Mouse (Mus musculus) intestine, postnatal 0 days (tissue): ENCODE measurements at regions not wholly inside any gene's neighbourhood (a gene's known extent, or its start where the extent isn't known, plus 50 kb on each side); places are given as distances from the start of the nearest gene placed in this dataset.

ENCODE experiments used
- ATAC-seq: fragments of 200-750 bp; cut with Nextera tagmentation; 2 replicates; pipeline ENCODE4 v1.8.0; 2017; ENCODE audit warnings: mild to moderate bottlenecking, moderate TSS enrichment, moderate library complexity
- H3K27ac ChIP-seq: fragments of 300-500 bp; sonication (generic); 2 replicates; pipeline ENCODE4 v1.5.1; 2014; ENCODE audit warnings: mild to moderate bottlenecking, low read depth, low read length, moderate library complexity
- H3K27me3 ChIP-seq: fragments of 300-500 bp; sonication (generic); replicated peaks from 2 replicates; pipeline ENCODE4 v1.6.1; 2014; ENCODE audit warnings: low read length, mixed read lengths; ENCODE audit not compliant: control insufficient read depth, insufficient read depth
- H3K36me3 ChIP-seq: fragments of 300-500 bp; sonication (generic); 2 replicates; pipeline ENCODE4 v1.6.1; 2014; ENCODE audit warnings: mild to moderate bottlenecking, moderate library complexity; ENCODE audit not compliant: control insufficient read depth, insufficient read depth
- H3K4me1 ChIP-seq: fragments of 300-500 bp; sonication (generic); replicated peaks from 2 replicates; pipeline ENCODE4 v1.6.1; 2014; ENCODE audit warnings: antibody characterized with exemption, low read length, mixed read lengths; ENCODE audit not compliant: control insufficient read depth, insufficient read depth
- H3K4me2 ChIP-seq: fragments of 300-500 bp; sonication (generic); replicated peaks from 2 replicates; pipeline ENCODE4 v1.6.1; 2014; ENCODE audit warnings: low read depth, mild to moderate bottlenecking, moderate library complexity
- H3K4me3 ChIP-seq: fragments of 300-500 bp; sonication (generic); 2 replicates; pipeline ENCODE4 v1.5.1; 2014; ENCODE audit warnings: low read depth, low read length
- H3K9ac ChIP-seq: fragments of 300-500 bp; sonication (generic); 2 replicates; pipeline ENCODE4 v1.6.1; 2014; ENCODE audit warnings: mild to moderate bottlenecking, low read depth, low read length
- H3K9me3 ChIP-seq: fragments of 300-500 bp; sonication (generic); 2 replicates; pipeline ENCODE4 v1.6.1; 2016; ENCODE audit warnings: mixed run types; ENCODE audit not compliant: control insufficient read depth
- CTCF ChIP-seq: sonication (generic); IDR thresholded peaks from 2 replicates; pipeline ENCODE4 v1.5.1; 2016; ENCODE audit warnings: low read depth, mild to moderate bottlenecking, control low read depth, antibody characterized with exemption, moderate library complexity
- WGBS: fragments of 180-500 bp; shearing (Covaris S2); extraction: QIAGEN DNeasy Blood & Tissue Kit; methylation state at CpG from one replicate; pipeline ENCODE4 v1.1.7; 2014; 5-methylcytosine and 5-hydroxymethylcytosine counted together

GRCm38 (mm10) chr17:51393771-51394221 lies 214.6 kb upstream of the Tbc1d5 start:
- H3K9me3 ChIP-seq = no peaks in the 10 kb centered on the region
- no peak overlapping the region for H3K4me2 ChIP-seq
- H3K4me3 ChIP-seq = no peak overlapping the region
- H3K27me3 ChIP-seq = no peaks in the 10 kb centered on the region
- ATAC-seq = no peak
- H3K36me3 ChIP-seq = no peaks in the 10 kb centered on the region
- H3K4me1 ChIP-seq = no peaks in the 10 kb centered on the region
- H3K27ac ChIP-seq = no peak overlapping the region
- TF ChIP-seq CTCF = no peak
- WGBS = 76% methylated on average over 11 of the region's 11 CpGs
- H3K9ac ChIP-seq = no peak overlapping the region

- no peak overlapping the region for H3K27ac ChIP-seq
- no peaks in the 10 kb centered on the region for H3K4me1 ChIP-seq
- no peaks in the 10 kb centered on the region for H3K27me3 ChIP-seq
- no peaks in the 10 kb centered on the region for H3K9me3 ChIP-seq
- no peak overlapping the region for H3K9ac ChIP-seq
- ATAC-seq = no peak
- no peaks in the 10 kb centered on the region for H3K36me3 ChIP-seq
- no peak overlapping the region for H3K4me2 ChIP-seq
- 89% methylated on average over 10 of the region's 10 CpGs for whole genome bisulfite sequencing
- TF ChIP-seq CTCF = no peak
- no peak overlapping the region for H3K4me3 ChIP-seq
Observed at GRCm38 (mm10) chr17:51391871-51392270, 212.7 kb upstream of the Tbc1d5 start.

GRCm38 (mm10) chr17:51382552-51382951 lies 203.4 kb upstream of the Tbc1d5 start:
- H3K4me3 ChIP-seq = no peak overlapping the region

GRCm38 (mm10) chr17:51371937-51372479 lies 192.9 kb upstream of the Tbc1d5 start:
- no peaks in the 10 kb centered on the region for H3K9me3 ChIP-seq
- no peak for TF ChIP-seq CTCF
- no peak overlapping the region for H3K27ac ChIP-seq
- H3K4me1 ChIP-seq = no peaks in the 10 kb centered on the region
- H3K4me3 ChIP-seq = no peak overlapping the region
- H3K36me3 ChIP-seq = no peaks in the 10 kb centered on the region
- H3K4me2 ChIP-seq = no peak overlapping the region
- no peaks in the 10 kb centered on the region for H3K27me3 ChIP-seq
- no peak for ATAC-seq
- 60% methylated on average over 7 of the region's 7 CpGs for WGBS
- H3K9ac ChIP-seq = no peak overlapping the region

More at GRCm38 (mm10) chr17:51382552-51382951, 203.4 kb upstream of the Tbc1d5 start:
- Histone ChIP-seq H3K9ac (no peak overlapping the region), H3K4me1 (no peaks in the 10 kb centered on the region), H3K27me3 (no peaks in the 10 kb centered on the region), H3K9me3 (0 out of 2 replicates have a peak, but pooled peaks cover 2% of the 10 kb centered on the region), H3K36me3 (no peaks in the 10 kb centered on the region), H3K27ac (no peak overlapping the region), H3K4me2 (no peak overlapping the region)
- 71% methylated on average over 6 of the region's 6 CpGs for WGBS
- no peak for TF ChIP-seq CTCF
- ATAC-seq = no peak

GRCm38 (mm10) chr17:51370990-51371389 lies 191.8 kb upstream of the Tbc1d5 start:
- Histone ChIP-seq H3K4me3 (no peak overlapping the region), H3K27me3 (no peaks in the 10 kb centered on the region), H3K9me3 (no peaks in the 10 kb centered on the region), H3K36me3 (no peaks in the 10 kb centered on the region), H3K9ac (no peak overlapping the region), H3K27ac (no peak overlapping the region), H3K4me1 (no peaks in the 10 kb centered on the region), H3K4me2 (no peak overlapping the region)
- no peak for ATAC-seq
- 88% methylated on average over 7 of the region's 7 CpGs for WGBS
- no peak for TF ChIP-seq CTCF

- no peaks in the 10 kb centered on the region for H3K36me3 ChIP-seq
- no peak overlapping the region for H3K9ac ChIP-seq
- no peak for TF ChIP-seq CTCF
- 71% methylated on average over 9 of the region's 9 CpGs for WGBS
- no peak overlapping the region for H3K27ac ChIP-seq
- no peak overlapping the region for H3K4me3 ChIP-seq
- H3K4me1 ChIP-seq = no peaks in the 10 kb centered on the region
- H3K9me3 ChIP-seq = no peaks in the 10 kb centered on the region
- no peak for ATAC-seq
- no peaks in the 10 kb centered on the region for H3K27me3 ChIP-seq
- no peak overlapping the region for H3K4me2 ChIP-seq
Observed at GRCm38 (mm10) chr17:51370085-51370484, 190.9 kb upstream of the Tbc1d5 start.

GRCm38 (mm10) chr17:51362801-51363200 lies 183.6 kb upstream of the Tbc1d5 start:
- H3K27ac ChIP-seq = no peak overlapping the region
- no peak for TF ChIP-seq CTCF
- 92% methylated on average over 7 of the region's 7 CpGs for WGBS
- no peak overlapping the region for H3K4me3 ChIP-seq
- ATAC-seq = no peak
- H3K4me1 ChIP-seq = no peaks in the 10 kb centered on the region
- no peak overlapping the region for H3K9ac ChIP-seq
- H3K9me3 ChIP-seq = no peaks in the 10 kb centered on the region
- no peaks in the 10 kb centered on the region for H3K27me3 ChIP-seq
- no peak overlapping the region for H3K4me2 ChIP-seq
- no peaks in the 10 kb centered on the region for H3K36me3 ChIP-seq
